Mouse (Mus musculus) thymus, postnatal 4 days (tissue): Measurements from ENCODE around the gene Abhd17b.

Experiments used
- DNase-seq: peaks from one replicate; pipeline ENCODE4 v3.0.0; 2021

The Abhd17b gene

GRCm38 (mm10) chr19:21733176-21733575 is 80.2 kb downstream of the Abhd17b start:
- DNase-seq, result no peak

GRCm38 (mm10) chr19:21734112-21734511 is 81.1 kb downstream of the Abhd17b start:
- DNase-seq, result no peak
